Mouse (Mus musculus) intestine, embryonic 14.5 days (tissue): ENCODE data around the gene Cpb2. TPM values are rescaled to one million over a fixed set of nuclear protein-coding genes. Genes with fewer than 3 reads are reported as not detected.

Experiments
- ATAC-seq: fragments of 200-750 bp; cut with Nextera tagmentation; replicated peaks from 2 replicates; pipeline ENCODE4 v1.8.0; 2017; ENCODE audit warnings: low read depth, moderate number of reproducible peaks, moderate TSS enrichment, moderate library complexity; ENCODE audit not compliant: low FRiP score, low TSS enrichment
- DNase-seq: peaks from one replicate; pipeline ENCODE4 v3.0.0-alpha.2; 2018; ENCODE audit warnings: low spot score
- H3K27ac ChIP-seq: fragments of 300-500 bp; sonication (generic); 2 replicates; pipeline ENCODE4 v1.5.1; 2014; ENCODE audit warnings: low read depth, mild to moderate bottlenecking, control low read depth
- H3K27me3 ChIP-seq: fragments of 300-500 bp; sonication (generic); replicated peaks from 2 replicates; pipeline ENCODE4 v1.6.1; 2014; ENCODE audit warnings: low read length, control low read depth; ENCODE audit not compliant: control insufficient read depth, insufficient read depth
- H3K36me3 ChIP-seq: fragments of 300-500 bp; sonication (generic); 2 replicates; pipeline ENCODE4 v1.6.1; 2014; ENCODE audit warnings: low read length, control low read depth; ENCODE audit not compliant: control insufficient read depth, insufficient read depth
- H3K4me1 ChIP-seq: fragments of 300-500 bp; sonication (generic); replicated peaks from 2 replicates; pipeline ENCODE4 v1.6.1; 2014; ENCODE audit warnings: low read length, control low read depth, mixed read lengths; ENCODE audit not compliant: control insufficient read depth, insufficient read depth
- H3K4me2 ChIP-seq: fragments of 300-500 bp; sonication (generic); 2 replicates; pipeline ENCODE4 v1.6.1; 2014; ENCODE audit warnings: low read length
- H3K4me3 ChIP-seq: fragments of 300-500 bp; sonication (generic); 2 replicates; pipeline ENCODE4 v1.5.1; 2014; ENCODE audit warnings: low read depth, low read length, control low read depth, mixed read lengths
- H3K9ac ChIP-seq: fragments of 300-500 bp; sonication (generic); 2 replicates; pipeline ENCODE4 v1.6.1; 2014; ENCODE audit warnings: mild to moderate bottlenecking, low read length
- H3K9me3 ChIP-seq: fragments of 300-500 bp; sonication (generic); 2 replicates; pipeline ENCODE4 v1.6.1; 2016; ENCODE audit warnings: low read length, control low read depth; ENCODE audit not compliant: control insufficient read depth
- WGBS: fragments of 180-500 bp; shearing (Covaris S2); extraction: QIAGEN DNeasy Blood & Tissue Kit; methylation state at CpG from one replicate; pipeline ENCODE4 v1.1.7; 2014; 5-methylcytosine and 5-hydroxymethylcytosine counted together
- polyA plus RNA-seq: library from polyadenylated mRNA; unstranded; fragments of >200 nt; fragmentation: Nextera tagmentation; extraction: Ambion mirVana; gene quantifications from 2 replicates; pipeline ENCODE4 v1.2.1, GENCODE M21; 2014

Gene Cpb2
- polyA plus RNA-seq, 1 experiment from 2014 or later, result 1.1 TPM

GRCm38 (mm10) chr14:75208572-75209151, 33.4 kb upstream of the Cpb2 start:
- no peak overlapping the region for H3K4me2 ChIP-seq
- no peak overlapping the region for H3K4me3 ChIP-seq
- H3K27ac ChIP-seq, result no peak overlapping the region
- DNase-seq (no peak), ATAC-seq (no peak)
- H3K9ac ChIP-seq, result no peak overlapping the region
- no peaks in the 10 kb centered on the region for H3K27me3 ChIP-seq
- no peaks in the 10 kb centered on the region for H3K4me1 ChIP-seq
- WGBS, result 69% methylated on average over 6 of the region's 6 CpGs
- no peaks in the 10 kb centered on the region for H3K36me3 ChIP-seq
- no peaks in the 10 kb centered on the region for H3K9me3 ChIP-seq

GRCm38 (mm10) chr14:75213752-75214151, 28.3 kb upstream of the Cpb2 start:
- 0 out of 2 replicates have a peak overlapping the region, but pooled peaks have one; percentile 0 for H3K4me2 ChIP-seq
- no peaks in the 10 kb centered on the region for H3K36me3 ChIP-seq
- no peak overlapping the region for H3K4me3 ChIP-seq
- no peaks in the 10 kb centered on the region for H3K9me3 ChIP-seq
- H3K9ac ChIP-seq, result no peak overlapping the region
- H3K4me1 ChIP-seq, result no peaks in the 10 kb centered on the region
- H3K27me3 ChIP-seq, result no peaks in the 10 kb centered on the region
- DNase-seq (no peak), ATAC-seq (no peak)
- 46% methylated on average over 11 of the region's 11 CpGs for WGBS
- no peak overlapping the region for H3K27ac ChIP-seq

- Histone ChIP-seq H3K4me3 (no peak overlapping the region), H3K36me3 (no peaks in the 10 kb centered on the region), H3K27me3 (no peaks in the 10 kb centered on the region), H3K27ac (no peak overlapping the region), H3K4me2 (no peak overlapping the region), H3K9ac (no peak overlapping the region), H3K4me1 (no peaks in the 10 kb centered on the region), H3K9me3 (no peaks in the 10 kb centered on the region)
- DNase-seq (no peak), ATAC-seq (no peak)
- WGBS, result 94% methylated on average over 2 of the region's 2 CpGs
Measured at GRCm38 (mm10) chr14:75218843-75219242, 23.2 kb upstream of the Cpb2 start.

GRCm38 (mm10) chr14:75219250-75219913, 22.7 kb upstream of the Cpb2 start:
- Histone ChIP-seq H3K9me3 (no peaks in the 10 kb centered on the region), H3K9ac (no peak overlapping the region), H3K4me2 (no peak overlapping the region), H3K4me3 (no peak overlapping the region), H3K36me3 (no peaks in the 10 kb centered on the region), H3K27me3 (no peaks in the 10 kb centered on the region), H3K27ac (no peak overlapping the region), H3K4me1 (no peaks in the 10 kb centered on the region)
- DNase-seq (peak; percentile 54), ATAC-seq (peak; percentile 88)
- 66% methylated on average over 5 of the region's 5 CpGs for WGBS

GRCm38 (mm10) chr14:75222386-75222785, 19.7 kb upstream of the Cpb2 start:
- Histone ChIP-seq H3K4me2 (no peak overlapping the region), H3K27me3 (no peaks in the 10 kb centered on the region), H3K9ac (no peak overlapping the region), H3K36me3 (no peaks in the 10 kb centered on the region), H3K9me3 (no peaks in the 10 kb centered on the region), H3K4me3 (no peak overlapping the region), H3K27ac (no peak overlapping the region), H3K4me1 (no peaks in the 10 kb centered on the region)
- ATAC-seq (no peak), DNase-seq (no peak)
- WGBS, result 74% methylated on average over 6 of the region's 6 CpGs

GRCm38 (mm10) chr14:75227453-75228084, 14.5 kb upstream of the Cpb2 start:
- Histone ChIP-seq H3K4me3 (no peak overlapping the region), H3K4me2 (no peak overlapping the region), H3K36me3 (no peaks in the 10 kb centered on the region), H3K27me3 (no peaks in the 10 kb centered on the region), H3K9me3 (no peaks in the 10 kb centered on the region), H3K4me1 (no peaks in the 10 kb centered on the region), H3K27ac (no peak overlapping the region), H3K9ac (no peak overlapping the region)
- 77% methylated on average over 6 of the region's 6 CpGs for WGBS
- no peak for ATAC-seq
- DNase-seq, result no peak

- Histone ChIP-seq H3K4me1 (no peaks in the 10 kb centered on the region), H3K36me3 (no peaks in the 10 kb centered on the region), H3K4me2 (no peak overlapping the region), H3K27me3 (no peaks in the 10 kb centered on the region), H3K27ac (no peak overlapping the region), H3K4me3 (no peak overlapping the region), H3K9me3 (no peaks in the 10 kb centered on the region), H3K9ac (no peak overlapping the region)
- no peak for ATAC-seq
- 58% methylated on average over 2 of the region's 2 CpGs for WGBS
- DNase-seq, result no peak
Measured at GRCm38 (mm10) chr14:75229834-75230233, 12.3 kb upstream of the Cpb2 start.

GRCm38 (mm10) chr14:75233070-75233469, 9.0 kb upstream of the Cpb2 start:
- H3K4me2 ChIP-seq, result no peak overlapping the region
- no peaks in the 10 kb centered on the region for H3K4me1 ChIP-seq
- H3K4me3 ChIP-seq, result no peak overlapping the region
- no peak overlapping the region for H3K27ac ChIP-seq
- no peak for DNase-seq
- H3K36me3 ChIP-seq, result no peaks in the 10 kb centered on the region
- no peak overlapping the region for H3K9ac ChIP-seq
- 81% methylated on average over 5 of the region's 5 CpGs for WGBS
- H3K27me3 ChIP-seq, result no peaks in the 10 kb centered on the region
- ATAC-seq, result no peak
- H3K9me3 ChIP-seq, result no peaks in the 10 kb centered on the region

- Histone ChIP-seq H3K4me1 (no peaks in the 10 kb centered on the region), H3K27ac (no peak overlapping the region), H3K9ac (no peak overlapping the region), H3K27me3 (no peaks in the 10 kb centered on the region), H3K4me3 (no peak overlapping the region), H3K9me3 (no peaks in the 10 kb centered on the region), H3K4me2 (no peak overlapping the region), H3K36me3 (no peaks in the 10 kb centered on the region)
- no peak for DNase-seq
- WGBS, result 84% methylated on average over 8 of the region's 8 CpGs
- ATAC-seq, result no peak
Measured at GRCm38 (mm10) chr14:75235552-75235951, 6.5 kb upstream of the Cpb2 start.
